Mouse (Mus musculus) gastrocnemius, postnatal 36 days (tissue): ENCODE results near the gene Ddx42. TPM values are rescaled to one million over a fixed set of nuclear protein-coding genes. Genes with fewer than 3 reads are reported as not detected.
A peak's percentile ranks its signal among the peaks of the same experiment; 100 is the strongest.
"Not testable (repeated sequence)": the region's sequence is repeated elsewhere in the genome, so short reads cannot be mapped to it uniquely, and the experiment has no call there.

Source experiments
- DNase-seq, 2 experiments: peaks; one replicate each; pipeline ENCODE4 v3.0.0; 2022
- intact Hi-C: fragments of 180-260 bp; cut with DNase I; formaldehyde crosslinking; loops from one replicate; pipeline ENCODE4 v1.15.1; 2025
- total RNA-seq, 2 experiments: library from RNA; stranded (reverse); gene quantifications; 2 replicates each; pipeline ENCODE4 v1.2.3; 2021

The Ddx42 gene
- total RNA-seq, 2 experiments from 2014 or later: 19.1 to 22.2 TPM

DNA sequence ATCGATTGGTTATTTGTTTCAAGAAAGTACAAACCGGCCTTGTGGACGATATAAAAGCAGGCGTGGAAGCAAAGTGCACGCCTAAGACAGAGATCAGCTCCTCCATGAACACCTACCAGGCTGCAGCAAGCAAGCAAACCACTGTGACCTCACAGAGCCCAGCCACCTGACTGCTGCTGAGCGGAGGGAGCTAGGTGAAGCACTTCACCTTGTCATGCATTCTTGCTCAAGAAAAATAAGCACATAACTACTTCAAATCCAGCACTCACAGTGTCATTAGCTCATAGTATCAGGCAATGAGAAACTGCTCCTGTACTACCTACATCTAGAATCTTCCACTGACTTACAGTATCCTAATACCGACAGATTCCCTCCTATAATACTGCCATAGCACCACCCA lies 16.7 kb upstream of the Ddx42 start:
- intact Hi-C loops, DNase-seq: not testable (repeated sequence)

DNA sequence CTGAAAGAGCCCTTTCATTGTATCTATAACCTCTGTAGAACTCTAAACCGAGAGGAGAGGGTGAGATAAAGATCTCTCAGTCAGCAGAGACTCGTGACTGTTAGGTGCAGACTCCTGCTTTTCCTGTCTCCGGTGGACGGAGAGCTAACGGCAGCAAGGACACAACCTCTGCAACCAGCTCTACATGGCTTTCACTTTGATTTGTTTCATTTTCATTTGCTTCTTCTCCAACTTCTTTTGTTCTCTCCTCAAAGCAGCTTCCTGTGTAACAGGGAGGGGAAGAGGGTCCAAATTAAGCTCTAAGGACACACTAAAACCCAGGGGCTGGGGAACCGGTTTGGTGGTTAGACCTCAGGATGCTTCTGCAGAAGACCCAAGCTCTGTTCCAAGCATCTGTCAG lies 16.0 kb upstream of the Ddx42 start:
- intact Hi-C loops: no loop called here
- DNase-seq: no peak

DNA sequence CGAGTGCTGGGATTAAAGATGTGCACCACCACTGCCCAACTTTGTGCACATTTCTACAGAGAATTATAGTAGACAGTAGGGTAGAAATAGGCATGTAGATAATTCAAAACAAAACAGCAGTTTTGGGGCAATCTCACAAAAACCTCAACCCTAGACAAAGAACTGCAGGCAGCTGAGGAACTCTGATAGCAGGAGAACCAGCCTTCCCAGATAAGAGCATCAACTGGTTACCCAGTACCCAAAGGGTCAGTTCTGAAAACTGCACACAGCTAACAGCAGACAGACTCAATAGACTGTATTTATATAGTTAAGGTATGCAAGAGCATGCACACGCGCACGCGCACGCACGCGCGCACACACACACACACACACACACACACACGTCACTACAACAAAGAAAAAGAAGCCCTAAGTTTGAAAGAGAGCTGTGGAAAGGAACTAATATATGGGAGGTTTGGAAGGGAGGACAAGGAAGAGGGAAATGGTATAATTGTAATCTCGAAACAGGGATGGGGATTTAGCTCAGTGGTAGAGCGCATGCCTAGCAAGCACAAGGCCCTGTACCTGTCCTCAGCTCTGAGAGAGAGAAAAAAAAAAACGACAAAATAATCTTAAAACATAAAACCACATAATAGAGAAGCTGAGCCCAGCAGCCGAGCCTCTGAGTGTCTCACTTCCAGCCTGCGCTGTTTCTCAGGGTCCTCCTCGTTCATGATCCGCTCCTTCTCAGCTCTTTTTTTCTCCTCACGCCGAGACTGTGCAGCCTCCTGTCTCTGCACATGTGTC lies 15.2 kb upstream of the Ddx42 start:
- intact Hi-C loops: no loop called here

DNA sequence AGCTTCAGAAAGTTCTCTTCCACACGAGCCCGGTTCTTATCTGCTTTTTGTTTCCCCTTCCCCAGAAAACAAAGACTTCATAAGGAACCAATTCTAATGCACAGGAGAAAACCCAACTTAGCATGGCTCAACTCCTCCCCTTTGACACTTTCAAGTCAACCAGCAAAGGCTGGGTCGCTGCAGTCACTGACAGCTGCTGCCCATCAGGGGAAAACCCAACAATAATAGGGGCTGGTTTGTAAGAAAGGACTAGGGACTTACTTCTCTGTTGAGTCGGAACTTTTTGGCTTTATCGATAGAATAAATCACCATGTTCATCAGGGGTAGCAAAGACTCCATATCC lies 14.6 kb upstream of the Ddx42 start, which contains the start of gene Strada:
Strada (minus strand) TSS at position 46 of the 343 bp plus-strand sequence.
- DNase-seq: no peak
- intact Hi-C loops: no loop called here

More for the DNA sequence above, 15.2 kb upstream of the Ddx42 start:
- DNase-seq: no peak

DNA sequence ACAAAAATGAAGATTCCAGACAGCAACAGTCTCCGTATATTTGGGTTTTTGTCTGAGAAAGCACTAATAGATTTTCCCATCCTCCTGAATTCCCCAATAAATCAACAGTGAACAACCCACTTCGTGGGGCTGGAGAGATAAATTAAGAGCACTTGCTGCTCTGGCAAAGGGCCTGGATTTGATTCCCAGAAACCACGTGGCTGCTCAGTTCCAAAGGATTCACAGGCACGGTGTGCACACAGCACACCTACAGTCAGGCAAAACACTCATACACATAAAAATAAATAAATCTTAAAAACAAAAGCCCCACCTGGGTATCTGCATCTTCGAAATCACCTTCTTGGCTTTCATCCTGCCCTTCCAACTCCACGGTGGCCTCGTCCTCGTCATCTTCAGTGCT lies 4.0 kb upstream of the Ddx42 start:
- intact Hi-C loops: no loop called here
- no peak for DNase-seq

DNA sequence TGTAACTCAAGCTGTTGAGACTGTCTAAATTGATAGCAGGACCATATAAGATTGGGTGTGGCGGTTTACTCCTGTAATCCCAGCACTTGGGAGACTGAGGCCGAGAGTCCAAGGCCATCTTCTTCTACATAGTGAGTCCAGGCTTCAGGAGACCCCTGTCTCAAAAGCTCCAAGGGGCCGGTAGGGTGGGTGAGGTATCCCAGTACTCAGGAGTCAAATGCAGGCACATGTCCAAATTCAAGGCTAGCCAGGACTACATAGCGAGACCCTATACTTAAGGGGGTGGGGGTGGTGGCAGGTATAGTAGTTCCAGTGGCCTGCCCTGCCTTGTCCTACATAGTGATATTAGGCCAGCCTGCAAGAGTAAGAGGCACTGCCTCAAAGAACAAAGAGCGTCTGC lies 1.9 kb upstream of the Ddx42 start:
- no peak for DNase-seq
- intact Hi-C loops: no loop called here

DNA sequence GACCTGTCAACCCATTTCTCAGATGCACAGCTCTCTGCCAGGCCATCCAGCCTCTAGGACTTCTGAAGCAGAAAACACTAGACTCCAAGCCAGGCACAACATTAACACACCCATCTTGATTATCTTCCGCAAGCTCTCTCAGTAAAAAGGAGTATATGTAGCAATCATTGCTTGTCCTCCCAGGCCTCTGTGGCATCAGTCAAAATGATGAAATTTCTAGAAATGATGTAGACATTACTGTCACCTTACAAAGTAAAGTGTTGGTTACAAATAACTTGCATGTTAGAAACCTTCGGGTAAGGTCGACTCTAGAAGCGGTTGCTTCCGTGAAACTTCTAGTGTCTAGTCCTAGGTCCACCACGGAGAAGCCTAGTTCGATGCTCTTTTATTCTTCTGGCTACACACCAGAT lies 1.3 kb upstream of the Ddx42 start:
- intact Hi-C loops: no loop called here

DNA sequence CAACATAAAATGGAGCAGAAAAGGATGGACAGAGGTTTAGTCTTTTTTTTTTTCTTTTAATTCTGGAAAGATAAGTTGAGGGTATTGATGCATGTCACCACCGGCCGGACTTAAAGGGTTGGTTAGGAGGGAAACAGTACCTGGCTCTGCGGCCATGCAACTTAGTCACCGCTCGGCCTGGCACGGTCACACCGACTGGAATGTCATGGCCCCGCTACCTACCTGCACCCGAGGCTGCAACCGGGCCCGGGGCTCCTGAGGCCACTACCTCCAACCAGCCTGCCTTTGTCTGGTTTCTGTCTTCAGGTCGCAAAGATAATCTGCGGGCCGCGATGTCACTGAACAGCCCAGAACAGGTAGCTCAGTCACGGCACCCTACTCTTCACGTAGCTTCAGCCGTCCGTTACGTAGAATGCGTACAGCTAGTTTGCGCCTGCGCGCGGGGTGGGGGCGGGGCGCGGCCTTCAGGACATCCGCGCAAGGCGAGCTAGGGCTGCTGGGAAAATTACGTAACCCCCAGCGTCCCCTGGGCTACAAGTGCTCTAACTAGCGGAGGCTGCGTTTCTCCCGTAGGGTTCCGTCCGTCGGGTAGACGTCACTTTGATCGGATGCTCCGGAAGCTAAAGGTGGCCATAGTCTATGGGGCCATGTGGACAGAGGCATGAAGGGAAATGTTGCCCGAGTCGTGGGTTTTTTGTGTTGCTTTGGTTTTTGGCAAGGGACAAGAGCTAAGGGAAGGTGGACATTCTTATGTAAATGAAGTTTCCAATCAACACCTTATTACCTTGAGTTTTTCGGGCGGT lies 598 bp upstream of the Ddx42 start, which contains the start of gene Ccdc47:
Ccdc47 (minus strand) TSS at position 418 of the 803 bp plus-strand sequence.
- intact Hi-C loops: no loop called here
- DNase-seq: peak; percentile 86 to 93

More for the DNA sequence above, 1.3 kb upstream of the Ddx42 start:
- no peak for DNase-seq

DNA sequence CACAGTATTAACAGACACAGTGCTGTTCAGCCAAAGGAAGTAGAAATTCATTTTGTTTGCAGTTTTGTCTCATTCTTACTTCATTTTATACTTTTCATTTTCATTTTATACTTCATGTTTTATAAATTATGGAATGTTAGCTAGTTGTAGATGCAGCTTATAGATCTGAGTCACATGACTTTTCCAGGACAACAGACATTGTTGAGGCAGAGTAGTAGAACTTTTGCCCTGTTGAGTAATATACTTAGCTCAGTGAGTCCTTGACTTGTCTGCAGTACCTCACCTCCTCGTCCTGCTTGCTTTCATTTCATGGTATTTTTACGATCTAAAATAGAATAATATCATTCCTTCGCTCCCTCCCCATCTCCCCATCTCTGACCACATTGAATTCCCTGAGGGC lies 3.9 kb downstream of the Ddx42 start:
- no peak for DNase-seq
- intact Hi-C loops: no loop called here

DNA sequence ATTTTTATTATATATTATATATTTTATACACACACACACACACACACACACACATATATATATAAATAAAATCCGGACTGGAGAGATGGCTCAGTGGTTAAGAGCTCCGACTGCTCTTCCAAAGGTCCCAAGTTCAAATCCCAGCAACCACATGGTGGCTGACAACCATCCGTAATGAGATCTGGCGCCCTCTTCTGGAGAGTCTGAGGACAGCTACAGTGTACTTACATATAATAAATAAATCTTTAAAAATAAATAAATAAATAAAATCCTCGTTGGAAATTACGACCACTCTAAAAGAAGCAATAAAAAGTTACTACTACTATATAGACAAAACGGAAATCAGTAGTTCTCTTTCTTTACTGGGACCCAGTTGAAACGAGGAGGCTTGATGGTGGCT lies 17.3 kb downstream of the Ddx42 start:
- intact Hi-C loops, DNase-seq: not testable (repeated sequence)

DNA sequence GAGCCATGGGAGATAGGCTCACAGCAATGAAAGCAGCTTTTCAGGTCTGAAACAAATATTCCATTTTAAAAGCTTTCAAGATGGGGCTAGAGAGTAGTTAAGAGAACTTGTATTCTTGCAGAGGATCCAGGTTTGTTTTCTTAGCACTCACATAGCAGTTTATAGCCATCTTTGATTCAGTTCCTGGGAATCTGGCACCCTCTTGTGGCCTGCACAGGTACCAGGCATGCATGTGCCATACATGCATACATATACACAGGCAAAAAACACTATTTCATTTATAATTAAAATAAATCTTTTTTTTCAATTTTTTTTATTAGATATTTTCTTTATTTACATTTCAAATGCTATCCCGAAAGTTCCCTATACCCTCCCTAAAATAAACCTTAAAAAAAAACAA lies 30.1 kb downstream of the Ddx42 start:
- DNase-seq: no peak
- intact Hi-C loops: loop anchor here (2.0 kb wide), 1 partner anchor 18 kb away; no protein-coding TSS in a partner anchor

DNA sequence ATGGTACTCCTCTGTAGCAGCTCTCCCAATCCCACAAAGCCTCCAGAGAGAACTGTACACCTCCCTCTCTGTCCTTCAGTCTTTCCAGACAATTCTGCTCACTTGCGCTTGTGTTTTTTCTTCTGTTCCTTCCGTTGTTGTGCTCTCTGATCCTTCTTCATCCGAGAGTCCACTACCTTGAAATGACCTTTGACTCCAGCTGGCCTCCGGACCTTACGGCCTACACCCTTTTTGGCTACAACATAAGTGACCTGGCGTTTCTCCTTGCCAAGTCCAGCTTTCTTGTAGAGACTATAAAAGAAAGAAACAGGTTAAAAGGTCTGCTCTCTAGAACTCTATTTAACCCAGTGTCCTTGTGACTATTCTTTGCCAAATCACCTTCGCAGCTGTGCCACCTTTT lies 32.6 kb downstream of the Ddx42 start:
- intact Hi-C loops: no loop called here
- DNase-seq: no peak

DNA sequence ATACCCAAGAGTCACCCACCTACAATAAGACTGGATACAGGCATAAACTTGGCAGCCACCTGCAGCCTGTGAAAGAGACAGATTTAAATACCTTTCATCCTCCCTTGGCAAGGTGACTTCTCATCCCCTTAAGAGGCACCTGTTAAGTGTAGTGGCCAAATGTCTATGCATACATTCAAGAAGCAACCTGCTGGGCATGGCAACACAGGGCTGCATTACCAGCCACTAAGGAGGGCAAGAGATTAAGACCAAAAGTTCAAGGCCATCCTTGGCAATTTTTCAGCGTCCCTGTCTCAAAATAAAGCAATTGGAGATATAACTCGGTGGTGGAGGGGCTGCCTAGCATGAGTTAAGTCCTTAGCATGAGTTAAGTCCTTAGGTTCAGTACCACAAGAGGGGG lies 38.0 kb downstream of the Ddx42 start:
- intact Hi-C loops: no loop called here

DNA sequence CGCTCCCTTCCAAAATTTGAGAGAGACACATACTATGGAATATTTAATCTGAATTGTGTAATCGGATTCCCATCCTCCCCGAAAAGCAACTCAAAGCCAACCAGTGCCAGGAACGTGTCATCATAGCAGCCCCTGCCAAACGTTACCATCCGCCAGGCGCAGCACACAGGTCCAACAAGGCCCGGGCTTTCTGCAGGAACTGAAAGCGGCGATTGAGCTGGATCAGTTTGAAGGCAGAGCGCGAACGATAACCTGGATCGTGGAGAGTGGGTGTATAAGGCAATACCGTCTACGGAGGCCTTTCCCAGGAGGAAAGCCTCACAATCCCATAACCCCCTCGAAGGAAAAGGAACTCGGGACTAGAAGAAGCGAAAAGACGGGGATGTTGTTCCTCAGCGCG lies 38.4 kb downstream of the Ddx42 start:
- intact Hi-C loops: no loop called here

More for the DNA sequence above, 38.0 kb downstream of the Ddx42 start:
- no peak for DNase-seq

DNA sequence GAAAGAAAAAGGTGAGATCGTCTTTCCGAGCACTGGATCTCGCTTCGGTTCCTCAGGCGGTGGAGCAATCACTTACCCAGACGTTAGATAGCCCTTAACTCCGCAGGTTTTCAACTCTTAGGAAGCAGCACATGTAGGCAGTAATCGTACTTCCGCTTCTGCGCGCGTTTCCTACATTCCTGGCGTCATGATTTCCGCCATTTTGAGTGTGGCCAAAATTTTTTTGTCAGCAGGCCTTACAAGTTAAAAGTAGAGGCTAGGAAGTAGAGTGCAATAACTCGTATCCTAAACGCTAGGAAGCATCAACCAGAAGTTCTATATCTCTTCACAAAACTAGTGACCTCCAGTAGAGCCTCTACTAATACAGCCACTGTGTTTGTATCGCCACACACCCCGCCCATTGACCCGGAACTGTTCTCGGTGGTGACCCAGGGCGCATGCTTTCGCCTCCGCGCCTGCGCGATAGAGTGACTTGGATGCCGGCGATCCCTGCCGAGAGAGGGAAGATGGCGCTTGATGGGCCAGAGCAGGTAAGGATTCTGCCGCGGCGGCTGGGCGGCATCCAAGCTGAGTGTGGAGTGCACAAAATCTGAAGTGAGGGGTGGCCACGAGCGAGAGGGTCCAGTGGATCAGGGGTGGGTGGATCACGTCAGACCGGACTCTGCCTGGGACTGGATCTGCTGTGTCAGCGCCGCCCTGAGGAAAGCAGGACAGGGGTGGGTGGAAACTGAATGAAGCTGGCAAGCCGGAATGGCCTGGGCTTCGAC lies 39.1 kb downstream of the Ddx42 start, which contains the start of the genes Ftsj3 and Psmc5:
Ftsj3 (minus strand) TSS at position 395 of the 767 bp plus-strand sequence.
Psmc5 (plus strand) TSS at position 470 of the 767 bp plus-strand sequence.
- DNase-seq: peak; percentile 97 to 99
- intact Hi-C loops: loop anchor here (2.0 kb wide), 1 partner anchor 17 kb away; the partner anchor contains the start of gene Smarcd2

More for the DNA sequence above, 38.4 kb downstream of the Ddx42 start:
- no peak for DNase-seq

DNA sequence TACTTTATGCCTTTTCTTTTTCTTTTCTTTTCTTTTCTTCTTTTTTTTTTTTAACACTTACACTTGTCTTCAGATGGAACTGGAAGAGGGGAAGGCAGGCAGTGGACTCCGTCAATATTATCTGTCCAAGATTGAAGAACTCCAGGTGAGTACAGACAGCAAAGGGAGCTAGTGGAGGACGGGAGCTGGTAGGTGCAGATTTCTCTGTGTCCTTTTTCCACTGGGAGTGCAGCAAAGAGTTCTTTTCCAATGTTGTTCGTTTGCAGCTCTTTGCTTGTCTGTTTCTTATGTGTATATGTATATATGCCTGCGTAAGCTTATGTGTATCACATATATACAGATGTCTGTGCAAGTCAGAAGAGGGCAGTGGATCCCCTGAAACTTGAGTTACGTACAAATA lies 40.0 kb downstream of the Ddx42 start:
- no peak for DNase-seq
- intact Hi-C loops: loop anchor here (2.0 kb wide), 1 partner anchor 16 kb away; the partner anchor contains the start of gene Smarcd2

DNA sequence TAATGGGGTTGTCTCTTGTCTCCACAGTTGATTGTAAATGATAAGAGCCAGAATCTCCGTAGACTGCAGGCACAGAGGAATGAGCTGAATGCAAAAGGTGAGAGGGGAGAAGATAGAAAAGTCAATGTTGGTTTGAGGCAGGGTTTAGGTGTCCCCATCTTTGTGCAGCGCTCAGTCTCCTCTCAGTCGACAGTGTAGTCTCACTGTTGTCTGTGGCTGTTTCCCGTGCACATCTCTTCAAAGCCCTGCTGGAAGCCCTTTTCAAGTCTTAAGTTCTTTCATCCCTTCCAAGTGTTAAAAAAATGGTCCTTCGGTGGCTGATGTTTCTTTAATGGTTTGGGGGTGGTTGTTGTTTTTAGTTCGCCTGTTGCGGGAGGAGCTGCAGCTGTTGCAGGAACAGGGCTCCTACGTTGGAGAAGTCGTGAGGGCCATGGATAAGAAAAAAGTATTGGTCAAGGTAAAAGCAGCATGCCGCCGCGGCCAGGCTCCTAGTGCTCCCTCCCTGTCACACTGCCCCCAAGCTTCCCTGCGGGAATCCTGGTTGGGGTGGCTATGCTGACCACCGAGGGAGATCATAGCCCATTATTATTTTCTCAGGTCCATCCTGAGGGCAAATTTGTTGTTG lies 44.2 kb downstream of the Ddx42 start:
- intact Hi-C loops: no loop called here
- no peak for DNase-seq

DNA sequence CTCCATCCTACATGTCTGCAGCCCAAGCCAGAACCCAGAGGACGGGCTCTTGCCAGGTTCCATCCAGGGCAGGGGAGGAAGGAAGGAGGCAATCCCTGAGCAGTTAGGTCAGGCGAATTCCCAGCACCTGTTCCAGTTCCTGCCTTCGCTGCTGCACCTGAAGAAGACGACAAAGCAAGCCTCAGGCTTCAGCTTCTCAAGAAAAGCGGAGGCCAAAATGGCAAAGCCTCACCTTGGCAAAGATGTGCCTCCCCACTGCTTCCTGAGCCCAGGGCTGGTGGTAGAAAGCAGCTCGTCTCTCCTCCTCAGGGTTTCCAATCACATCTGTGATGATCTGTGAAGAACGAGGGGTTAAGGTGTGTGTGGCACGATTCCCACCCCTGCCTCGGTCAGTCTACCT lies 47.2 kb downstream of the Ddx42 start:
- no peak for DNase-seq
- intact Hi-C loops: no loop called here

DNA sequence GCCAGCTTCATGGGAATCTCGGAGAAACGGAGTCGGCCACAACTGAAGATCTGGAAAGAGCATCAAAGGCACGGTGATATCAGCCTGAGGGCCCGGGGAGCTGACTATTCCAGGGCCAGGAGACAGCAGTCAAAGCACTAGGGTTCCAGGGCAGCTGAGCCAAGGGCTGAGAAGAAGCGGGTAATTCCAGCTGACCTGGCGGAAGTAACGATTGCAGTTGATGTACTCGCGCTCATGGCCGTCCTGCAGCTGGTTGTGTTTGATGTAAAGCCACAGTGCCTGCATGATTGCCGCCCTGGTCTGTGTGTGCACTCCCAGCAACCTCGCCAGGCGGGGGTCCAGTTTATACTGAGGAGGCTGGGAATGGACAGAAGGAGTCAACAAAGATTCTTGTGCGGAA lies 48.3 kb downstream of the Ddx42 start:
- no peak for DNase-seq
- intact Hi-C loops: no loop called here

DNA sequence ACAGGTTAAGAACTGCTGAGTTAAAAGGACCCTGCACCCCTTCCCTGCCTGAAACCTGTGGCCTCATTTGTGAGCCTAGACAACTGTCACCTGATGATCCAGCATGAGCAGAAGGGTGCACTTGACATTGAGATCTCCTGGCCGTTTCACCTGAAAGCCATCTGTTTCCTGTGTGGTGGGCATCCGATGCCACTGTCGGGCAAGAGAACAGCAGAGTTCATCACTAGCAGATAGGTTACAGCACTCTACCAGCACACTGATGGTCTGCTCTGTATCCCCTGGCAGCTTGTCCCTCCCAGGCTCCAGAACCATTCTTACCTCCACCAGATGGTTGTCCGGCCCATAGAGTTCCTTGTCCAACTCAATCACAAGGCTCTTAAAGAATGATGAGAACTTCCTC lies 48.8 kb downstream of the Ddx42 start:
- DNase-seq: no peak
- intact Hi-C loops: no loop called here
